Mouse (Mus musculus) MEL-GATA-1-ER (cell line): ENCODE data around the gene Otud1.

Experiments used
- DNase-seq: peaks from one replicate; pipeline ENCODE4 v3.0.0-alpha.2; 2012; ENCODE audit warnings: low read depth; ENCODE audit errors: extremely low read depth

Otud1 gene

DNA sequence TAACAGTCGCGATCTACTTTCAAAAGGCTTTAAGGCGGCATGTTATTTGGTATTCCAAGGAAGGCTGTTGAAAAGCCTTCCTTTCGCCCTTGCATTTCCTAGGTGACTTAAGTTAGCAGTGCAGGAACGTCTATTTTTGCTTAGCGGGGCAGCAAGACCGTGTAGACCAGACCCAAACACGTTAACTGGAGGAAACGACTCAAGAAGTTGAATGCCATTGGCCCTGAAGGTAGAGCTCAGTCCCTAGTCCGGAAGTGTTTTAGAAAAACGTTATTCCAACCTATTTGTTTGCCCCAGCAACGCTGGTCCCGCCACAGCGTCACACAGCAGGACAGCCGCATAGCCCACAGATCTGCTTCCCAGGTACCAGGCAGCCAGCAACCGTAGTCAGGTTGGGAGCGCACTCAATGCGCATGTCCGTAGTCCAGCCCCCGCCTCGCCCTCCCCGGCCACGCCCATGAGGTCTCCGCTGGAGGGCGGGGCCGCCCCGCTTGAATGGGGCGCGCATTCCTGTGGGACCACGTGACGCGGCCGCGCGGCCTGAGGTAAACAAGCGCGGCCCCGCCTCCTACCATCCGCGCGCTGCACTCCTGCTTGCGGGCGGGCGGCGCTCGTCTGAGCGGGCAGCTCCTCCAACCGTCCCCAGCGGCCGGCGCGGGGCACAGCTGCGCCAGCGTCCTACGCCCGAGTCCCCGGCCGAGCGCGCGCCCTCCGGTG, at the start of gene Otud1:
Gene Otud1 (plus strand): TSS at position 595 of the 717 bp plus-strand sequence.
- peak; percentile 50 for DNase-seq

DNA sequence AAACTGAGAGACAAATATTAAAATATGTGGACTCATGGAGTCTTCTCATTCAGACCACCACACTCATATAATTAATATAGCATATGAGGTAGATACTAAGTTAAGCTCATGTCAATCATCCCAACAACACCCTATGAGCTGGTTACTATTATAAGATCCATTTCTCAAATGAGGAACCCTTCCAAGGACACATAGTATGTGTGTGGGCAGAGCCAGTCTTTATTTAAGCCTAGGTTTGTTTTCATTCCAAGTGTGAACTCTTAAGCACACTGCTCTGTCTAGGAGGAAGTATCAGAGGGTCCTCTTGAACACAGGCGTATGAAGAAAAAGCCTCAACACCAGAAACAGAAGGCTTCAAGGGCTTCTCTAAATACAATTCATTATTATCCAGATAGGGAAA, 49.7 kb upstream of the Otud1 start:
- DNase-seq = no peak

- no peak for DNase-seq
These were observed 49.0 kb upstream of the Otud1 start for GRCm38 (mm10) chr2:19608410-19609073.

DNA sequence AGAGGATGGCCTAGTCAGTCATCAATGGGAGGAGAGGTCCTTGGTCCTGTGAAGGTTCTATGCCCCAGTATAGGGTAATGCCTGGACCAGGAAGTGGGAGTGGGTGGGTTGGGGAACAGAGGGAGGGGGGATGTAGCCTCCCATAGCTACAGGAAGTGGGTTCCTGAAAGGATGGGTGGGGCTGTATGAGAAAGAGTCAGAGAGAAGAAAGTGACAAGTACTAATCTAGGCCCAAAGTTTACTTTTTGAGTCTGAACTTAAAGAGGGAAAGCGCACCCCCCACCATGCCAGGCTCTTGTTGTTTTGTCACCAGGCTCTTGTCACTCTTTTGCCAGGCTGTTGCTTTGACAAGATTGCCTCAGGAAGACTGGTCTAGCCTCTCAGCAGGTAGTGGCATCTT, 35.5 kb upstream of the Otud1 start:
- DNase-seq = no peak

- no peak for DNase-seq
These were observed 30.5 kb upstream of the Otud1 start for GRCm38 (mm10) chr2:19627044-19627443.

DNA sequence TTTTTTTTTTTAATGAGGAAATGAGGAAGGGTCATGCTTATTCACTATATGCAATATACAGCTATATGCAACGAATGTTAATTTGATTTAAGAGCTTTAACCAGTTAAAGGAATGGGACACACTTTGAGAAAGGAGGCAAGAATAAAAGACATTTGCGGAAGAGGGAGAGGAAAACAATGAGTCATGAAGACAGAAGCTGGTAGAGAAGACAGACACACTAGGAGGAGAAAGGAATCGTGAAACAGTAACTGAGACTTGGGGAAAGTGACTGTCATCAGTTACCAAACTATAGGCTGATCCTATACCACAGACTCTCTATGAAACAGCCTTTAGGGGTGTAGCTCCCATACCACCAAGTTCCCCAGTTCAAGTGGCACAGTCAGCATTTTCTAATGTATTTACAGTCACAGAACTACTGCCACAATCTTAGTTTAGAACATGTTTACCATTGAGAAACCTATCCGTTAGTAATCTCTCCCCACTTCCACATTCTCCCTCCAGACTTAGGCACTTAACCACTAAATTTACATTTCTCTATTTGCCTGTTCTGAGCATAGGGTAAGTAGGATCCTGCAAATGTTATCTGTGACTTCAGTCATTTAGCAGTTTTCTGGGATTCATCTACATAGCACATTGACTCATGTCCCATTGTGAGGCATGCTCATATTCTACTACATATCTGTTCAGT, 29.5 kb upstream of the Otud1 start:
- DNase-seq = no peak

DNA sequence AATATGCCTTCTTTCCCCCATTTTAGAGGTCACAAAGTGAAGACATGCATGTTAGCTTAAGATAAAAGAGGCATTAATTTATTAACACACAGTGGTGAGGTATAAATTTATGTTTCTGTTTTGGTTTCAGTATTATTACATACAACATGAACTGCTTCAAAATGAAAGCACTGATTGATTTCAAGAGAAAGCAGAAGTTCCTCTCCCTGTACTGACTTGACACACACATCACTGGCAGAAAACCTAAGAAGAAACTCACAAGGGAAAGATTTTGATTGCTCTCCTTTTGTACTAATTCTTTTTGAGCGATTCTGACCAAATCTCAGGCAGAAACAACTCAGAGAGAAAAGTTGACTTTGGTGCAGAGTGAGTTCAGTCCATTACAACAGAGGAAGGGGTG, 27.0 kb upstream of the Otud1 start:
- DNase-seq = no peak

DNA sequence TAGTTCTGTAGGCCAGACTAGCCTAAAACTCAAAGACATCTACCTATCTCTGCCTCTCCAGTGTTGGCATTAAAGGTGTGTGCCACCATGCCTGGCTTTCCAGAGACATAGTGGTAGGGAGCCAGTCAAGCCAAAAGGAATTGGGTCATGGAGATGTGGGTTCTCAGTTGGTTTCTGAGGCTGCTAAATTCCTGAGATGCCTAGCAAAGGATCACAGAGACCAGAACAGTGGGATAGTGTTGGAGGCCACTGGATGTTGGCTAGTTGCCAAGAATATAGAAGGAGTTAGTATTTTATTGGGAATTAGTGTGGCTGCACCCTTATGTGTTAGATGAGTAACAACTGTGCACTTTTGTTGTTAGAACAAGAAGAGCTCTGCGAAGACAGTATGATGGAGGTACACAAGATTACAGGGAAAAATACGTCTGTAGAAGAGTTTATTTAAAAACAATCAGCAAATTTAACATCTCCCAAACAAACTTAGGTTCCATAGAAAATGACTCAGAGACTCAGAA, 24.1 kb upstream of the Otud1 start:
- DNase-seq = no peak

DNA sequence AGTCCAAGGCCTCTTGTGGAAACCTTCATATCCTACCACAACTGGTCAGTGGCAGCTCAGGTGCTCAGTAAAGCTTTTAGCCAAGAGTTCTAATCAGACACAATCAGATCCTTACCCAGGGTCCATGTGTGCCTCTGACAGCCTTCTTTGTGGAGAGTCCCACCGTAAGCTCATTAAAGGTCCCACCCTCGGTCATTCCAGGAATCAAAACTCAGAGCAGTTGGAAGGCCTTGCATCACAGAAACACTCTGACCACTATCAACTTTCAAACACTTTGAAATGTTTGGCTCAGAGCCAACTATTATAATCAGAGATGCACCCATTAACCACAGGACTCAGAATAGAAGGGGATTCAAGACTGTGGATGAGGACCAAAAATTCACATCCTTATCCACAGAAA, 12.4 kb upstream of the Otud1 start:
- DNase-seq = no peak

DNA sequence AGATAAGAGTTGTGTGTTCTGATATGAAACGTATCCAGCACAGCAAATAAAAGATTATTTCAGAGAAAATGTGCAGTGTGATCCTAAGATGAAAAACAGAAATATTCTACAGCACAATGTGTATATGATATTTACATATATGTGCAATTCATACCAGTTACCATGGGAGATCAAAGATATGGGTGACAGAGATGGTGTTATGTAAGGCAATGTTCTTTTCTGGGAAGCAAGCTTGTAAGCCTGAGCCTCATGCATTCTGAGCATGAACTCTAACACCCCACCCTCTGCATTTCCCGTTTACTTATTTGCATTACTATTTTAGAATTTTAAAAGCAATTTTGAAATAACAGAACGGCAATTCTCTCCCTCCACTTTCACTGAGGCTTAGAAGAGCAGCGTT, 11.4 kb upstream of the Otud1 start:
- no peak for DNase-seq

- DNase-seq = no peak
These were observed 10.6 kb upstream of the Otud1 start for GRCm38 (mm10) chr2:19646910-19647309.

DNA sequence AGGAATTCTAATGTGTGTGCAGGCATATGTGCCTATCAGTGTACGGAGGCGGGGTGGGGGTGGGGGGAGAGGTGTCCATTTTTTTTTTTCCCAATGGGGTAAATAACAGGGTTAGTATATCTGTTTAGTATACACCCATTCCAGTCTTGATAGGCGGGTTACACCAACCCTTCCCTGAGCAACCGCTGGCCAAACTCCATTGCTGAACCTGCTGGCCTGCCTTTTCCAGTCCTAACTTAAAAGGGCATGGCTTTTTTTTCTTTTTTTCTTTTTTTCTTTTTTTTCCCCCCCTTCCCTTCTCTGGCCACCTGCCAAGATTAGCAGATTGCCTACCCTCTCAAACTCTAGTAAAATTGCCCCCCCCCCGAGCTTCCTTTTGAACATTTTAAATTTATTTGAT, 1.1 kb upstream of the Otud1 start:
- no peak for DNase-seq

- no peak for DNase-seq
These were observed 483 bp downstream of the Otud1 start for GRCm38 (mm10) chr2:19657881-19658589.

DNA sequence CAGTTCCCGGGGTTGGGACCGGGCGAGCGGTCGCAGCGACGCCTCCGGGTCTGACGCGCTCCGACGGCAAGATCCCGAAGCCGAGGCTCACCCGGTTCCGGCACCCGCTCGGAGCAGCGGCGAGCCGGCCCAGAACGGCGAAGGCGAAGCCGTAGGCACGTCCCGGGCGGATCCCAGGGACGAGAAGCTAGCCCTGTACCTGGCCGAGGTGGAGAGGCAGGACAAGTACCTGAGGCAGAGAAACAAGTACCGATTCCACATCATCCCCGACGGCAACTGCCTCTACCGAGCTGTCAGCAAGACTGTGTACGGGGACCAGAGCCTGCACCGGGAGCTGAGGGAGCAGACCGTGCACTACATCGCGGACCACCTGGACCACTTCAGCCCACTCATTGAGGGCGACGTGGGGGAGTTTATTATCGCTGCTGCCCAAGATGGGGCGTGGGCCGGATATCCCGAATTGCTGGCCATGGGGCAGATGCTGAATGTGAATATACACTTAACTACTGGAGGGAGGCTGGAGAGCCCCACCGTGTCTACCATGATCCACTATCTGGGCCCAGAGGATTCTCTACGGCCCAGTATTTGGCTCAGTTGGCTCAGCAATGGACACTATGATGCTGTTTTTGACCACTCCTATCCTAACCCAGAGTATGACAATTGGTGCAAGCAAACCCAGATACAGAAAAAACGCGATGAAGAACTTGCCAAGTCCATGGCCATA, 1.3 kb downstream of the Otud1 start:
- no peak for DNase-seq

- DNase-seq = no peak
These were observed 3.3 kb downstream of the Otud1 start for GRCm38 (mm10) chr2:19660875-19661274.

DNA sequence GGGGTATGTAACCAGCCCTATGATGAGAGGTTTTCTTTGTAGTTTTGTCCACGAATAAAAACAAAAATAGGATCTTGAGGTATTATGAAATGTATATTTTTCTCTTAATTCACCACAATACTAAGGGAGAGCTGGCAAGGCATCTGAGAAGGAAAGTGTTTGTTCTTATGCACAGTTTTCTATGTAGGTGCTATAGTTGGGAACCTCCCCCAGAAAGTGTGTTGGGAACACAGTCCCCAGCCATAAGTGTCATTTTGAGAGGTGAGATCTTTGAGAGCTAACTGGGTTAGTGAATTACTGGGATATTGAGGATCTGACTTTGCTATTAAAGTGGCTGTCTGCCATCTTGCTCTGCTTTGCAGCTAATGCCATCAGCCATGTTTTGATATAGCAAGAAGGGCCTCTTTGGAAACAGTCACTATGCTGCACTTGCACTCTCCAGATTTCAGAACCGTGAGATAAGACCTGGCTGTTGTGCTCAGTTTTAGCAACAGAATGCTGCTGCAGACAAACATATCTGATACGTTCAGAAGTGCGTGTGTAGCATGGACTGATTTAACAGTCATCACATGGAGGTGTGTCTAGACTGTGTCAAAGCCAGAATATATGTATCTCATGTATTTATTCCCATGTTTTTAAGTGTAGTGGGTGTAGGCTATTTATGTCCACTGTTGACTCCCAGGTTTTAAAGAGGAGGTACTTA, 5.7 kb downstream of the Otud1 start:
- no peak for DNase-seq

DNA sequence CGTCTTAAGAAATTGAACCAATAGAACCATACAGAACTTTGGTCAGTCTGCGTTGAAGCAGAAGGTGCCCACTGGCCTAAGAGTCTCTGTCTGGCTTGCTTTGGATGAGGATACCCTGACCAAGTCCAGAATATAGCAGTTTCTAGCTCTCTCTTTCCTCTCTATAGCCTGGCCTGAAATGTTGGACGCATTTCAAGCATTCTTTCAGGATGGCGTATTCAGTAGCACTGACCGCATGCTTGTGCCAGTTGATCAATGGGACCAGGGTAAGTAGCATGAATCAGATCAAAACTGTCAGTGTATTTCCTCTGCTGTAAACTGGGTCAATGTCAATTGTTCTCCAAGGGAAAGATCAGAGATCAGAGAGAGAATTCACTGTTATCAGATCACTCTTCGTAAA, 6.6 kb downstream of the Otud1 start:
- no peak for DNase-seq

GRCm38 (mm10) chr2:19664555-19665475, 7.3 kb downstream of the Otud1 start:
- DNase-seq = no peak

DNA sequence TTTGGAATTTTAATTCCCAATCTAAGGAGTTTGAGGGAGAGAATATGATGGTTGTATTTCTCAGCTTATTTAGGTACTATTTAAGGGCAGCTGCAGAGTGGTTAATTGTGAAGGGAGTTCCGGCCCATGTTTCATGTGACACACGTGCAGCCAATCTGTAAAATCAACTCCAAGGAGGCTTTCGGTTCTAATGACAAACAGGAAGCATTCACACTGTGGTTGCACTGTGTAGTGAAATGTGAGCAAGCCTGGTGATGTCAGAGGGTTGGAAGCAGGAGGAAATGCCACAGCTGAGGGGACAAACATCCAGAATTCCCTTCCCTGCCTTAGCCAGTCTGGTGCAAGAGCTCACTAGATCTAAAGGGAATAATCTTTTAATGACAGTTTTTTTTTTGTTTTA, 8.3 kb downstream of the Otud1 start:
- no peak for DNase-seq
